Mouse (Mus musculus): Measurements from ENCODE around the gene Lactbl1.

Lactbl1 gene

DNA sequence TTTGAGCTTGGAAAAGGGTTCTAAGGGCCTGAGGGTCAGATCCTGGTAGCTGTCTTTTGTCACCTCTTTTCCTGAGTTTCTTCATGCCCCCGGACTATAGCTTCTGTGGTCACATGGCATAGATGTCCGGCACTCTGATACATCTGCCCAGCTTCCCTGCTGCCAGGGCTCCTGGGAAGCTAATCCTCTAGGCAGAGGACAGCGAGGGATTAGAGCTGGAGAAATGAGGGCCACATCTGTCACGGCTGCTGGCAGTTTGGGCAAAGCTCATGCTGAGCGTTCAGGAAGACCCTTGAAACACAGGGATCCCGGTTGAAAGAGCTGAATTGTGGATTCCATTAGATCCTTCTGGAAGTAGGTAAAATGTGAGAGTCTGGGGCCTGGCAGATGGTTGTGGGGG, at the start of gene Lactbl1:
Gene Lactbl1, plus strand, starts transcription at position 234 of the 400 bp plus-strand sequence.
- DNase-seq (ENCODE audit: low spot score): no peak

DNA sequence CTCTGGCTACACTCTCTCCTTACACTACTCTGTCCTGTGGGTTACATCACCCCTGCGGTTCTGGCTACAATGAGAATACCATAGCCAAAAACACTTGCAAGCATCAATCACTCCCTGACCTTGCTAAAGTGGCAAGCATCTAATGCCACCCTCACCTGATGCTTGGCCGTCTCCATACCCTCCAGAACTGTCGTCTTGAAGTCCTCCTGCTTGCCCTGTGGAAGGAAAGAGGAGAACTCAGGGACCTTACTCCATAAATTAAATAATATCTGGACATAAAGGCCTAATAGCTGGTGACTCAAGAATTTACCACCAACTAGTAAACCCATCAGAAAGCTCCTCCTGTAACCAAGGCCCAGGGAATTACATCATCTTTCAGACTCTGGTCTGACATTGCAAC, 40.5 kb upstream of the Lactbl1 start:
- no peak for DNase-seq (ENCODE audit: low spot score)

DNA sequence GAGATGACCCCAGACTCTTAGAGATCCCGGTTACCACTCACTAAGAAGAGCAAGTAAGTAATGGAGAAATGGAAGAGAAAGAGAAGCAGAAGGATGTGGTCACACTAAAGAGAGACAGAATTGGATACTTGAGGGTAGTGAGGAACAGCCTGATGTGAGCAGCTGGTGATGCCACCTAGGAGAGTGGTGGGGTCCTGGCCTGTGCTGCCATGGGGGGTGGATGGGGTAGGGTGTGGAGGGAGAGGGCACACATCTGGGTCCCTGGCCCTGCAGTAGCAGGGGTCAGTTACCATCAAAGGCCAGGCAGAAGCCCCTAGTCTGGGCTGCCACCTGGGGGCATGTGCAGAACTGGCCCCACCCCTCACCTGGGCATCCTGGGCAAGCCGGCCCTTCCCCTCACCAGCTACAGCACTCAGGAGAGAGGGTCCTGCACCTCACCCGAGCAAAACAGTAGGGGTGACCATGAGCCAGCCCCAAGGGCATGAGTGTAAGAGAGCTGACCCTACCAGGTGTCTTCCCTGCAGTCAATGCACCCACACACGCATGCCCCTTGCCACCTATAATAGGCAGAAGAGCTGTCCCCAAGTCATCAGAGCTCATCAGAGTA, 35.1 kb upstream of the Lactbl1 start:
- DNase-seq (ENCODE audit: low spot score): no peak

DNA sequence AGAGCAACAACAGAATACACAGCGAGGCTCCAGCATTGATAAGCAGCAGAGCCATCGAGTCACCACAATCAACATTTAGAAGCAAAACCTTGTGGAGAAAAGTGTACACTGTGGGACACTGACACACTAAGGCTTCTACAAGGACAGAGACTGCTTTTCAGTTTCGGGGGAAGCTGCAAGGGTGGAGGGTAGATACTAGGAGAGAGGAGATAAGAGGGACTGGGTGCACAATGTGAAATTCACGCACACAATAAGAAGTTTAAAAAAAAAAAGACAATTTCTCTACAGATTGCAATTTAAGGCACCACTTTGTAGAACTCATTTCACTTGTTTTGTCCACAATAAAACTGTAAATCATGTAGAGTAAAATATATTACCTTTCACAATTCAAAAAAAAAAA, 34.4 kb upstream of the Lactbl1 start:
- no peak for DNase-seq (ENCODE audit: low spot score)

DNA sequence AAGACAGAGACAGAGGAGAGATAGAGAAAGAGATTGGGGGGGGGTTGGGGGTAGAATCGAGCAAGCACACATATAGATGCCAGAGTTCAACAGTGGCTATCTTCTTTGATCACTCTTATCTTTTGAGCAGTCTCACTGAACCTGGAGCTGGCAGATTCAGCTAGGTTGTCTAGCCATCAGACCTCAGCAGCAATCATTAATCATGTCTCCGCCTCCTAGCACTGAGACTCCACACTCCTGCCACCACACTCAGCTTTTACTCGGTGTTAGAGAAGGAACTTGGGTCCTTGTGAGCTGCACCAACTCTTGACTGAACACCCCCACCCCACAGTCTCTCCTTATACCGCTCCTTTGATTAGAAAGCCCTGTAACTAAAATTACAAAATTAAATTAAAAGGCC, 30.3 kb upstream of the Lactbl1 start:
- no peak for DNase-seq (ENCODE audit: low spot score)

DNA sequence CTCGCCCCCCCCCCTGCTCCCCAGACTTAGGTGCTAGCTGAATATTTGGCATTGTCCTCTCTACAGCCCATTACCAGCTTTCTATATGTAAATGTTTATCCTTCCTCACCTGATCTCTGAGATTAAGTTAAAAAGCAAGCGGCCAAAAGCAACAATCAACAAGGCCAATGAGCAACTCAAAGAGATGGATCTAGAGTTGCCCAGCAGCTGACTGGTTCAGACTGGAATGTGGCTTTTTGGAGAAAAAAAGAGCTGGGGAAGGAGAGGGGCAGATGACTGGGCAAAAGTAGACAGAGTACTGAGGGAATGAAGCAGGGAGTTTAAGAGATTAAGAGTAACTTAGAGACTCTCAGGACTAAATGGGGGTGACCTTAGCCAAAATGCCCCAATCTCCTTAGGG, 28.4 kb upstream of the Lactbl1 start:
- no peak for DNase-seq (ENCODE audit: low spot score)

DNA sequence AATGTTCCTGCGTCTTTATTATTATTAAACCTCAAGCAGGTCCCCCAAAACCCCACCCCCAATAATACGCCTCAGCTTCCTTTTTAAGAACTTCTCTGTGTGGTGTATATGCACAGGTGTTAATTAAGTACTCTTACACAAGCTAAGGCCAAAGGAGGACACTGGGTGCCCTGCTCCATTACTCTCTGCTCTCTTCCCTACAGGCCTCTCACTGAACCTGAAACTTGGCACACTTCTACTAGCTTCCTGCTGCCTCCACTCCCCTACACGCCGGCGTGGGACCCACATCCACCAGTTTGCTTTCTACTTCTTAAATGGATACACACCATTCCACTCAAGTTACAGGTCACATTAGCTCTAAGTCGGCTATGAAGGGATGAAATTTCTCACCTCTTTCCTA, 27.2 kb upstream of the Lactbl1 start:
- DNase-seq (ENCODE audit: low spot score): peak; percentile 10

DNA sequence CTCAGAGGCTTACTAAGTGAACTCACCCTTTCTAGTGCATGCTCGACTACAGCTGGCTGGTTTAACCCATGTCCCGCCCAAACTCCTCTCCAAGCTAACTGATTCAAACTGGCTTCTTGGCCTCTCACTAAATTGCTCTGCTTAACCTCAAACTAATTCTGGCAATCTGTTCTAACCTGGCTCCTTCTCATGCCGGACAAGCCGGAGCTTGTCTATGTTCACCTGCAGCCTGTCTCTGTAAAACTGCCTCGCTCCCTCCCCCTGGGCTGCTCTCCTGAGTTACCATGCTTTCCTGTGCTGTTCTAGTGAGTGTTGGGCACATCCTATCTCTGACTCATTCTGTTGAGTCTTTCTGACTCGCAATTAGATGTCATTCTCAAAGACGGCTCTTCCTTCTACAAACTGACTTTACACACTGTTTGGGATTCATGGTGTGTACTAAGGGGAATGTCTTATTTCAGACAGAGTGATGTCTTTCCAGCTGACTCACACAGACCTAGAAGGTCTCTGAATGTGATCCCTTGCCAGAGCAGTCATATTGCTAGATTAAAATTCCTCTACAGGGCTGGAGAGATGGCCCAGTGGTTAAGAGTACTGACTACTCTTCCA, 24.0 kb upstream of the Lactbl1 start:
- DNase-seq (ENCODE audit: low spot score): no peak

DNA sequence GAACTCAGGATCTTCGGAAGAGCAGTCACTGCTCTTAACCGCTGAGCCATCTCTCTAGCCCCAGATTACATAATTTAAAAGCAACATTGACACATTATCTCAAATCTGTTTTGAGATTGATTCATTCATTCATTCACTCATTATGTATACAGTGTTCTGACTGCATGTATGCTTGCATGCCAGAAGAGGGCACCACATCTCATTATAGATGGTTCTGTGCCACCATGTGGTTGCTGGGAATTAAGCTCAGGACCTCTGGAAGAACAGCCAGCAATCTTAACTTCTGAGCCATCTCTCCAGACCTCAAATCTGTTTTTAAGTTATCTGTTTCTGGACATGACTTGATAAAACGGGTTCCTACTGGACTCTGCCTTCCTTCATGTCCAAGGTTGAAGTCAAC, 22.6 kb upstream of the Lactbl1 start:
- no peak for DNase-seq (ENCODE audit: low spot score)

DNA sequence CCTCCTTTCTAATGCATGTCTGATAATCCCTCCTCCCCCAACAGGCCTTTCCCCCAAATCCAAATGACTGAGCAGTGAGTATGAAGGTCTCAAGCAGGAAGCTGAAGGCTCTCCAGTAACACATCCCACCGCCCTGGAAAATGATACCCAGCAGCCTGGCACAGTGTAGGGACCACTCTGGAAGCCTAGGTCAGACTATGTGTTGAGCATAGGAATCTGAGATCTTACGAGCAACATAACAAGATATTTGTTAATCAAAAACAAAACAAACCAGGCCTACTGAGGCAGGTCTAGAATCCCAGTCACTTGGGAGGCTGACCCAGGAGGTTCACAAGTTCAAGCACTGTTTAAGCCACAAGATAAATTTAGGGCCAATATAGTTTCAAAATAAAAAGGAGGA, 21.9 kb upstream of the Lactbl1 start:
- no peak for DNase-seq (ENCODE audit: low spot score)

DNA sequence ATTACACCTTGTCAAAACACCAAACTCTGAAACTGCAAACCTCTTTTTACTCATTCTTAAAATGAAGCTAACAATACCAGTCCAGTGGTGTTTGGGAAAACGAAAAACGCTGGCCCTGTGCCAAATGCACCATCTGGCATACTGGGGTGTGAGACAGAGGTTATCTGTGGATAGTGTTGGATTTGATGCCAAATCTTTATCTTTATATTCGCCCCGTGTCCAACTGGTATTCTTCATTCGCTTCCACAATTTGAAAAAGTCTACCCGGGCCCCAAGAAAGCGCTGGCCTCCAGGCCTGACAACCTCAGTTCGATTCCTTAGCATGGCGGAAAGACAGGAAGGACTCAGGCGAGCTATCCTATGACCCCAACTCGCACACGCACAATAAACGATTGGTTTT, 20.9 kb upstream of the Lactbl1 start:
- DNase-seq (ENCODE audit: low spot score): peak; percentile 27

DNA sequence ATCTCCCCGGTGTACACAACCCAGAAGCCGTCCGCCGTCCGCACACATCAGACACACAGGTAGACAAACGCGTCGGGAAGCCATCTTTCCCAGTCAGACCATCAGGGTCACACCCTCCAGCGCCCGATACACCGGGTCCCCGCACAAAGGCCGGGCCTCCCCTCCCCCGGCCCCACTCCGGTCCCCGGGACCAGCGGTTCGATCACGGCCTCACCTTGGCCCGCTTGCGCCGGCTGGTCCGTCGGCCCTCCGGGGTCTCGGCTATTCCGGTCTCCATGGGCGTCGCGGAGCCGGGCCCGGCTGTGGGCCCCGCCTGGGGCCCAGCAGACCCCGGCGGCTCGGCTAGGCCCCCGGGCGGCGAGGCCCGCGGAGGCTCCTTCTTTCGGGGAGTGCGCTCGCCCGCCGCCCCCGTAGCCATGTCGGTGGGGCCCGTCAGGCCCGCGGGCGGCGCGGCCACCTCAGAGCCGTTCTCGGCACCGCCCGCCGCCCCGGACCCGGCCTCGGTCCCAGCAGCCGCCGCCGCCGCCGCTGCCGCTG, 20.3 kb upstream of the Lactbl1 start:
- DNase-seq (ENCODE audit: low spot score): peak; percentile 14

DNA sequence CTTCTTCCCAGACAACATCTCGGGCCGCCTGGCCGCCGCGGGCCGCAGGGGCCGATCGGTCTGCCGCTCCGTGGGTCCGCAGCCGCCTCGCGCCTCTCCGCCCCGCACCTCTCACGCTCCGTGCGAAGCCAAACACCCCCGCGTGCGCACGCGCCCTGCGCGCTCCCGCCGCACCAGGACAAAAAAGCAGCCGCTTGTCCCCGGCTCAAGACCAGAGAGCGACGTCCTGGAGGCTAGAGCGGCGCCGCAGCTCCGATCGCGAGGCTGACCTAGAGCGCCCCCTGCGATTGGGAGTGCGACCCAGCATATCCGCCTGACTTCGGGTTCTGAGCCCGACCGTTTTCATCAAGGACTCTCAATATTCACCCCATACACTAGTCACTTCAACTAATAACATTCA, 19.9 kb upstream of the Lactbl1 start, which contains the start of gene Kdm1a:
Gene Kdm1a, minus strand, starts transcription at position 156 of the 400 bp plus-strand sequence.
- DNase-seq (ENCODE audit: low spot score): peak; percentile 95

DNA sequence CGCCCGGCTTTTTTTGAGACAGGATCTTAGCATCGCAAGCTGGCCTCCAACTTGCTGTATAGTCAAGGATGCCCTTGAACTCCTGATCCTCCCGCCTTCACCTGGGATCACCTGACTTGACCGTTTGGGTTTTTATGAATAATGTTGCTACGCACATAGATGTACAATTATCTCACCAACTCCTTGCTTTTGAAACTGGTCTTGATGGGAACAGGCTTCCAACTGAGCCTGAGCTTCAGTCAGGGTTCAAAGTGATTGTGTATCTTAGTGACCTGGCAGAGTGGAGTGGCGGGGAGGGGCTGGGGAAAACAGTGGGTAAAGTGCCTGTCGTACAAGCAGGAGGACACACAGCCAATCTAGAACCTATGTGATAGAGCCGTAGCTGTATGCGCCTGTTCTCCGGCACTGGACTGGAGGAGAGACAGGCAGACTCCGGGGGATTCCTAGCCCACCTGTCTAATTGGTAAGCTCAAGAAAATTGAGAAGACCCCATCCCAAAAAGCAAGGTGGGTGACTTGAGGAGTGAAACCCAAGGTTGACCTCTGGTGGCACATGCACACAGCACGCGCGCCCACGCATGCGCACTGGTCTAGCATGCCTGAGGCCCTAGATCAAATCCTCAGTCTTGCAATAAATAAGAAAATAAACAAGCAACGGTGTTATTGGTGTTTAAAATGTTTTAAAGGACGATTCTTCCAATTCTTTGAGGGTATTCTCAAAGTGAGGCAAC, 16.5 kb upstream of the Lactbl1 start:
- DNase-seq (ENCODE audit: low spot score): no peak

DNA sequence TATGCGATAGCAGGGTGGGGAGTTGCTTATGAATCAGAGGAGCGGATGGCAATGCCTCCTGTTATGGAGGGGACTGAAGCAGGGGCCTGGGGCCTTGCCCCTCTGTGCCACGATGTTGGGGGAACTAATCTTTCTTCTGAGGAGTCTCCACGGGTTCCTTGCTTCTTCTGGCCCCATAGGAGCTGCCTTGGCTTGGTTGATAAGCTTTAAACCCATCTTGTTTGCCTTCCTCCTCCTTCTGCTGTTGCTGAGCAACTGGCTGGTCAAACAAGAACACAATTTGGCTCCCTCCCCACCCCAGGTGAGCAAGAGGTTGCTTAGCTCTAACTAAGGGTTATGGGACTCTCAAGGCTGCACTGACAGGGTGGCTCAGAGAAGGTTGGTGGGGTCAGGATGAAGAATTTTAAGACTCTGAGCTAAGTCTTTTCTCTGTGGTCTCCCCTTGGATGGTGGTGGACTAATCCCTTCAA, 12.0 kb upstream of the Lactbl1 start, which contains the start of gene Tex46:
Gene Tex46, plus strand, starts transcription at position 51 of the 470 bp plus-strand sequence.
- peak; percentile 56 for DNase-seq (ENCODE audit: low spot score)

DNA sequence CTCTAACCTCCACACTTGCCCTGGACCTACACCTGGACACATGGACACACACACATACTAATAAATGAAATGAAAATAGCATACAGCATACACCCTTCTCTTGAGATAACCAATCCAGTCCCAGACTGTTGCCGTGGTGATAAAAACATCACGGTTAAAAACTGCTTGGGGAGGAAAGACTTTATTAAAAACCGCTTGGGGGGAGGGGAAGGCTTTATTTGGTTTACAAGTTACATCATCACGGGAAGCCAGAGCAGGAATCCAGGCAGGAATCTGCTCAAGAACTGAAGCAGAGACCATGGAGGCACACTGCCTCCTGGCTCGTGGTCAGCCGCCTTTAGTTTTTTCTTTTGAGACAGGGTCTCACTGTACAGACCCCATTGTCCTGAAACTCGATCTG, 8.8 kb upstream of the Lactbl1 start:
- DNase-seq (ENCODE audit: low spot score): no peak

DNA sequence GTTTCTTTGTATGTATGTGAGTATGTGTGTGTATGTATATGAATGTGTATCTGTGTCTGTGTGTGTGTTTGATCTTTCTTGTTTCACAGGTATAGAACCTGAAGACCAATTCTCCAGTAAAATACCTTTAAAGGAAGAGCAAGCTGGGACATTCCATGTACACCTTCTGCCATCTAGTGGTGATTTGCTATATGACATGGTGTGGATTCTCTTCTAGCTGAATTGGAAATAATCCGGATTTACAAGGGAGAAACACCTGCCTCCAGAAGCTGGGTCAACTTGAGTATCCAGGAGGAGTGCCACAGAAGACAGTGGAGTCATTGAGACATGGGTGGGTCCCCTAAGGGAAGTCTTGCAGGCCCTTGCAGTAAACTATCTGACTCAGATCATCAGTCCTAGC, 1.1 kb upstream of the Lactbl1 start:
- DNase-seq (ENCODE audit: low spot score): peak; percentile 56

DNA sequence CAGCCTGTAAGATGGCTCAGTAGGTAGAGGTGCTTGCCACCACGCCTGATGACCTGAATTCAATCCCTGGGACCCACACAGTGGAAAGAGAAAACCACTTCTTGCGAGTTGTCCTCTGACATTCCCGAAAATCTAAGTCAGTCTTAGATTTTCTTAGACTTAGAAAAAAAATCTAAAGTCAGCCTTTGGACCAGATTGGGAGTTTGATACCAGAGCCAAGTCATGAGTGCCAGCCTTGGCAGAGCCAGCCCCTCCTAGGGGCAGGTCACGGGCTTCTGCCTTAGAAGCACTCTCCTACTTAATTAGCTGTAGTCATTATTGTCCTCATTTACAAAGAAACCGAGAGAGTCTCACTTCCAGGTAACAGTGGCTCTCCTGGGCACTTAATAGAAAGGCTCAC, 465 bp upstream of the Lactbl1 start:
- DNase-seq (ENCODE audit: low spot score): no peak

DNA sequence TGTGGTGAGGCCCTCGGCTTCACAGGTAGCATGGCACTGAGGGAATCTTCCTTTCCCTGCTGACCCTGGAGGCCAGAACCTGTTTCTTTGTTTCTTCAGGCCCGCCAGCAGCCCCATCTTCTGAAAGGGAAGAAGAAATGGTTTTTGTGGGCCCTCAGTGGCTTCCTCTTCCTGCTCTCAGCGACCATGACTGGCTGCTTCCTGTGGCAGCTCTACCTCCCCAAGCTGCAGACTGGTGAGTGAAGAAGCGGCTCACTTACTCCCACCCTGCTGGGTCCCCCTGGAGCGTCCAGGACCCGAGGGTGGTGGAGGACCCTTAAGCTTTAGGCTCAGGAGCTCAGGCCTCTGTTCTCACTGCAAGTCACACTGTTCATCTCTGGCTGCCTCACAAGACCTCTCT, 4.2 kb downstream of the Lactbl1 start:
- no peak for DNase-seq (ENCODE audit: low spot score)

DNA sequence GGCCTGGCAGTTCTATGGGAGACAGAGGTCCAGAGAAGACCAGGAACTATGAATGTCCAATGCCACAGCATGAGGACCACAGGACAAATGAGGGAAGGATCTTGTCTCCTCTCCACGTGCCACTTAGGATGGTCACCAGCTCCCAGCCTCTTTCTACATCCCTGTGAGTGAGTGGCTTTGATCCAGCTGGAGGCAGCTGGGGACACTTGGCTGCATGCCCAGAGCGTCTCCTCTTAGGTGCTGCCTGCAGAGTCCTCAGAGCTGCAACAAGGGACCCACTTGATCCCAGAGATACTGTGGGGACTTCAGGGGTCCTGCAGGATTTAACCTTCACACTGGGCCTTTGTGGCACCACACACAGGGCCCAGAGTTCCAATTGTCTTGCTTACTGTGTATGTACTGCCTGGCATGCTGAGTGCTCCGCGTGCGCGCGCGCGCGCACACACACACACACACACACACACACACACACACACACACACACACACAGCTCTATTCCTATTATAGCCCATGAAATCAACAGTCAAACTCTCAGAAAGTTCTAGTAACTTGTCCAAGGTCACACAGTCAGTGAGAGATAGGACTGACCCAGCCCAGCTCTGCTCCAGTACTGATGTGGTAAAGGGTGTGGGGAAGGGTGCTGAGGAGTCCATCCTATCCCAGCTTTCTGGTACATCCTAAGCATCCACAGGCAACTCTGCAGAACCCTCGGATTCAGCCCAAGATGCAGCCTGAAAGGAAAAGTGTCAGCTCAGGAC, 9.0 kb downstream of the Lactbl1 start:
- no peak for DNase-seq (ENCODE audit: low spot score)

DNA sequence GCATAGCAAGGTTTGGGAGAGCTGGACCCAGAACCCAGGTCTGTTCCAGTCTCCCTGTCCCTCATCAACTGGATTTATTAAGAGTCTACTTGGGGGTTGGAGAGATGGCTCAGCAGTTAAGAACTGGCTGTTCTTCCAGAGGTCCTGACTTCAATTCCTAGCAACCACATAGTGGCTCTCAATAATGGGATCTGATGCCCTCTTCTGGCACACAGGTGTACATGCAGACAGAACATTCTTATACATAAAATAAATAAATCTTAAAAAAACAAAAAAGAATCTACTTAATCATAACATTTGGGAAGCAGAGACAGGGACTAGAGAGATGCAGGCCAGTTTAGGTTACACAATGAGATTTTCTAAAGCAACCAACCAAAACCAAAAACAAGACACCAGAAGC, 13.6 kb downstream of the Lactbl1 start:
- DNase-seq (ENCODE audit: low spot score): no peak

DNA sequence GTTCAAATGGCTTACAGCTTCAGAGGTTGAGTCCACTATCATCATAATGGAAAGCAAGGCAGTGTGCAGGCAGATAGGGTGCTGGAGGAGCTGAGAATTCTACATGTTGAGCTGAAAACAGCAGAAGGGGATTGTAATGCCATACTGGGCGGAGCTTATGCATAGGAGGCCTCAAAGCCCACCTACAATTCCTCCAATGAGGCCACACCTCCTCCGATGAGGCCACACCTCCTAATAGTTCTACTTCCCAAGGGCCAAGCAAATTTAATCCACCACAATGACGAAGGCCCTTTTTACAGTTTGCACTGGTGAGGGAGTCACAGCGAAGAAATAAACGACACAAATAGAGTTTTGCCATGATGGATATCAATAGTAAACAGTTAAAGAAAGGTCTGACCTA, 14.1 kb downstream of the Lactbl1 start:
- DNase-seq (ENCODE audit: low spot score): no peak

All from lung, postnatal 25 days (tissue).